Mouse (Mus musculus): ENCODE results near the gene Gdi1. TPM values are rescaled to one million over a fixed set of nuclear protein-coding genes. Genes with fewer than 3 reads are reported as not detected.

Gdi1 gene
- 218 and 219 TPM in 2 replicates for polyA plus RNA-seq (2015; fragmentation: Nextera tagmentation; extraction: Ambion mirVana)

DNA sequence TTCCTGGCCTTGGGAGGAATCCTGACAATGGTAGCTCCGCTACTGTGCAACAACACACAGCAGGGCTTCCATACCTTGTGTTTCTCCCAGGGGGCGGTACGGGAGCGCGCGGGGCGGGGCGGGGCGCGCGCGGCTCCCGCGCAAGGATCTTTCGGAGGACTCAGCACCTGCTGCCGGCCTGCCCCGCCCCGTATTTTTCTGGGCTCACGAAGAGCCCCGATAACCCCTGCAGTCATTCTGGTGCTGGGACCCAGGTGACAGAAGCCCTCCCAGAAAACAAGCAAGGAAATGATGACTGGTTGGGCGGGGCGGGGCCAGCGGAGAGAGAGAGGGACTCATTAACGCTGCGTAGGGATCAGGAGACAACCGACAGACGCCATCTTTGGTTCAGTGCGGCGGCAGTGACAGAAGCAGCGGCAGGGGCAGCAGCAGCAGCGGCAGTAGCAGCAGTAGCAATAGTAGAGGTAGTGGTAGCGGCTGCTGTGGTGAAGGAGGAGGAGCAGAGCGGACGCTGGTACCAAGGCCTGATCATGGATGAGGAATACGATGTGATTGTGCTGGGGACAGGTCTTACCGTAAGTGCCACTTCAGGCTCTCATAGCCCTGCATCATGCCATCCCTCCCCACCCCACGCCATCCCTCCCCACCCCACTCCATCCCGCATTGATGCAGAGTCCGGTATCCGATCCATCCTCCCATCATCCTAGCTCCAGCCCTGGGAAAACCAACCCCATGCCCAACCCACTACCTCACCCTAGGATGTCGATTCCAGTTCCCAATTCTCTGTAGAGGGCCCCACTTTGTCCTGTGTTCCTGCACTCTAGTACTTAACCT lies at the start of gene Gdi1:
Gene Gdi1, plus strand, starts transcription at position 132 of the 834 bp plus-strand sequence.
- Histone ChIP-seq H3K27me3 (ENCODE audit: control insufficient read depth, insufficient read depth, low read length) (no peaks in the 10 kb centered on the region), H3K9me3 (replicated peaks; ENCODE audit: control insufficient read depth, low read length) (no peaks in the 10 kb centered on the region), H3K36me3 (ENCODE audit: control insufficient read depth, insufficient read depth, low read length) (0 out of 2 replicates have a peak, but pooled peaks cover 2% of the 10 kb centered on the region), H3K4me3 (replicated peaks; ENCODE audit: low read length) (peak within 1 kb of the TSS; percentile 59), H3K9ac (ENCODE audit: low read length) (peak within 1 kb of the TSS; percentile 78), H3K4me1 (ENCODE audit: control insufficient read depth, insufficient read depth, low read length) (no peaks in the 10 kb centered on the region), H3K4me2 (ENCODE audit: low read depth, low read length) (peak within 1 kb of the TSS; percentile 62), H3K27ac (ENCODE audit: low read length) (peak within 1 kb of the TSS; percentile 86)
- ATAC-seq (ENCODE audit: insufficient read depth, low FRiP score) = peak; percentile 85
- WGBS = 13% methylated on average over 39 of the region's 41 CpGs

- no peak overlapping the region for H3K9ac ChIP-seq (ENCODE audit: low read length)
- no peaks in the 10 kb centered on the region for H3K27me3 ChIP-seq (ENCODE audit: control insufficient read depth, insufficient read depth, low read length)
- no peak for ATAC-seq (ENCODE audit: insufficient read depth, low FRiP score)
- no peak overlapping the region for H3K4me2 ChIP-seq (ENCODE audit: low read depth, low read length)
- H3K36me3 ChIP-seq (ENCODE audit: control insufficient read depth, insufficient read depth, low read length) = peaks cover 5% of the 10 kb centered on the region; the same call in 1 of the 2 replicates
- no peak overlapping the region for H3K4me3 ChIP-seq (replicated peaks; ENCODE audit: low read length)
- no peak overlapping the region for H3K27ac ChIP-seq (ENCODE audit: low read length)
- peaks cover 5% of the 10 kb centered on the region for H3K4me1 ChIP-seq (ENCODE audit: control insufficient read depth, insufficient read depth, low read length)
- no peaks in the 10 kb centered on the region for H3K9me3 ChIP-seq (replicated peaks; ENCODE audit: control insufficient read depth, low read length)
- WGBS = 80% methylated on average over 3 of the region's 3 CpGs
These were observed 47.1 kb upstream of the Gdi1 start for GRCm38 (mm10) chrX:74257746-74258145.

DNA sequence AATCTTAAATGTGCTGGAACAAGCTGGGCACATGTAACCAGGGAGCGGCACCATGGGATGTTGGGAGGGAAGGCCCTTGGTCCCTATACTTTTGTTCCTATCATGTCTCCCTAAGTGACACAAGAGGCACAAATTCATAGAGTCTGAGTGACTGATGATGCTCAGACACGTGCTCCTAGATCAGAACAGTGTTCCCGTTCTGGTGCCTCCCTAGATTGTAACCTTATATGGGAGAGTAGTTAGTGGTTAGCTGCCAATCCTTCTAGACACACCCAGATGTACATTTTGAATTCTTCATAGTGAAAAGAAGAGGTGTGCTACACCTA lies 35.1 kb upstream of the Gdi1 start:
- H3K9me3 ChIP-seq (replicated peaks; ENCODE audit: control insufficient read depth, low read length) = no peaks in the 10 kb centered on the region
- ATAC-seq (ENCODE audit: insufficient read depth, low FRiP score) = peak; percentile 57; the same call in 1 of the 2 replicates
- peak overlapping the region; percentile 50 for H3K4me3 ChIP-seq (replicated peaks; ENCODE audit: low read length)
- H3K27me3 ChIP-seq (ENCODE audit: control insufficient read depth, insufficient read depth, low read length) = no peaks in the 10 kb centered on the region
- H3K9ac ChIP-seq (ENCODE audit: low read length) = peak overlapping the region; percentile 70
- peak overlapping the region; percentile 57 for H3K4me2 ChIP-seq (ENCODE audit: low read depth, low read length)
- H3K4me1 ChIP-seq (ENCODE audit: control insufficient read depth, insufficient read depth, low read length) = no peaks in the 10 kb centered on the region
- no peaks in the 10 kb centered on the region for H3K36me3 ChIP-seq (ENCODE audit: control insufficient read depth, insufficient read depth, low read length)
- whole genome bisulfite sequencing = 16% methylated on average over 3 of the region's 3 CpGs
- peak overlapping the region; percentile 98 for H3K27ac ChIP-seq (ENCODE audit: low read length)

GRCm38 (mm10) chrX:74270062-74270901 lies 34.5 kb upstream of the Gdi1 start, which contains the start of gene Rpl10:
TSS of gene Rpl10 (plus strand) at chrX:74270812.
- 11% methylated on average over 42 of the region's 42 CpGs for WGBS

DNA sequence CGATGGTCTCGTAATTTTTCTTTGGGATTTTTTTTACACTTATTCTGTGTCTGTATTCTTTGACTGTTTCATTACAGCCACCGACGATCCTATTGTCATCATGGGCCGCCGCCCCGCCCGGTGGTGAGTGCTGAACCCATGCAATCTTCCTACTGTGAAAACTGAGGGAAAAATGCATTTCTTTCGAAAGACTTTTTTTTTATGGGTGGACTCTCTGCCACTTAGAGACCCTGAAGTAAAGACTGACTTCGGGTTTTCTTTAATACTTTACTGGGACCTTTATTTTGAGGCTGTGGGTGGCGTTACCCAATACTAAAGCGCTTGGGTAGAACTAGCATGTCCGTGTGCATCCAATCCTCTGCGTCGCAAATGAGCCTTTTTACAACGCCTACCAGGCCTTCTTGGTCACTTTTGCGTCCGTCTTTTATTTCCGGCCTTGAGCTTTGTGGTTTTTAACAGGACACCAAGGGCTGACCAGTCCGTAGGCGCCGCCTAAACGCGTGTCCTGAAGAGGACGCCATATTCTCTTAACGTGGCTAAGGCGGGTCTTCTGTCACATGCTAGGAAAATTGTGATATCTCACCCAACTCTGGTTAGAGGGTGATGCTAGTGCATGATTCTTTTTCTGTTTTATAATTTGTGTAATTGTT lies 33.8 kb upstream of the Gdi1 start:
- no peaks in the 10 kb centered on the region for H3K27me3 ChIP-seq (ENCODE audit: control insufficient read depth, insufficient read depth, low read length)
- H3K4me2 ChIP-seq (ENCODE audit: low read depth, low read length) = peak overlapping the region; percentile 55
- no peaks in the 10 kb centered on the region for H3K9me3 ChIP-seq (replicated peaks; ENCODE audit: control insufficient read depth, low read length)
- peak overlapping the region; percentile 52 for H3K27ac ChIP-seq (ENCODE audit: low read length)
- ATAC-seq (ENCODE audit: insufficient read depth, low FRiP score) = no peak
- H3K4me3 ChIP-seq (replicated peaks; ENCODE audit: low read length) = peak overlapping the region; percentile 50
- H3K9ac ChIP-seq (ENCODE audit: low read length) = peak overlapping the region; percentile 81
- WGBS = 20% methylated on average over 27 of the region's 27 CpGs
- no peaks in the 10 kb centered on the region for H3K36me3 ChIP-seq (ENCODE audit: control insufficient read depth, insufficient read depth, low read length)
- H3K4me1 ChIP-seq (ENCODE audit: control insufficient read depth, insufficient read depth, low read length) = no peaks in the 10 kb centered on the region

More at GRCm38 (mm10) chrX:74270062-74270901, 34.5 kb upstream of the Gdi1 start, which contains the start of gene Rpl10:
- Histone ChIP-seq H3K4me1 (ENCODE audit: control insufficient read depth, insufficient read depth, low read length) (no peaks in the 10 kb centered on the region), H3K4me2 (ENCODE audit: low read depth, low read length) (peak within 1 kb of the TSS; percentile 57), H3K27ac (ENCODE audit: low read length) (peak within 1 kb of the TSS; percentile 98), H3K4me3 (replicated peaks; ENCODE audit: low read length) (peak within 1 kb of the TSS; percentile 50), H3K36me3 (ENCODE audit: control insufficient read depth, insufficient read depth, low read length) (no peaks in the 10 kb centered on the region), H3K27me3 (ENCODE audit: control insufficient read depth, insufficient read depth, low read length) (no peaks in the 10 kb centered on the region), H3K9ac (ENCODE audit: low read length) (peak within 1 kb of the TSS; percentile 81), H3K9me3 (replicated peaks; ENCODE audit: control insufficient read depth, low read length) (no peaks in the 10 kb centered on the region)
- peak; percentile 93 for ATAC-seq (ENCODE audit: insufficient read depth, low FRiP score)

DNA sequence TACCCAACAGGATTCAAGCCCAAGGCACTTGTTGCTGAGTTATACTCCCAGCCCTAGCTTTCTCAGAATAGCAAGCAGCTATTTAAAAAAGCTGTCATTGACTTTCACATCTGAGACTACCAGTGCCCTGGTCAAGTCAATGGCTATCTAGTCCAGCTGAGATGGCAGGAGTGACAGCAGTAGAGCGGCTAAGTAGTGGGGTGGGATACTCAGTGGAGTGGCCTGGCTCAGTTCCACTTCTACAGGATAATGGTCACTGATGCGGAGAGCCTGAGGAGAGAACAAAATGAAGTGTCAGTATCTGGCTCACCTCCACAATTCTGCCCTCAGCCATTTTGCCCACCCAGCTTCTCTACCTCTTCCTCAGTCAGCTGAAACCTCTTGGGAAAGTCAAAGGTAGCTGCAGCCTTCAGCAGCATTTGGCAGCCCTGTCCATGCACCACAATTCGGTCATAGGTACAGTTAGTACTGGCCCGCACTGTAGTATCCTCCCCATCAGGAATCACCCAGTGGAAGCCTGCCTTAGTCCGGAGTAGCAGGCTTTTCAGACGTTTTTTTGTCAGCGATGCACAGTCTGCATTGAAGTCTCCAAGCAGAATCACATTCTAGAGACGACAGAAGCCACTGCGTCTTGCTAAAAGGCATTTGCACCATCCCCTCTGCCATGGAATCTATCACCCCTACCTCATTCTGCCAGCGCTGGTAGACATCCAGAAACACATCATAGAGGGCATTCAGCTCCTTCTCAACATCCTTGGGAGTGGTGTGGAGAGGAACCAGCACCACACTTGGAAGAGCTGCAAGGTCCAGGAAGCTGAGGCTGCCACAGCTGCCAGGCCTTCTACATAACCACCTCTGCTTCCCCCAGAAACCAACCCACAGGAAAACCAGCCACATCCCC lies 31.1 kb upstream of the Gdi1 start:
- no peak overlapping the region for H3K4me2 ChIP-seq (ENCODE audit: low read depth, low read length)
- WGBS = 34% methylated on average over 10 of the region's 10 CpGs
- no peaks in the 10 kb centered on the region for H3K36me3 ChIP-seq (ENCODE audit: control insufficient read depth, insufficient read depth, low read length)
- no peaks in the 10 kb centered on the region for H3K9me3 ChIP-seq (replicated peaks; ENCODE audit: control insufficient read depth, low read length)
- H3K9ac ChIP-seq (ENCODE audit: low read length) = no peak overlapping the region
- no peak overlapping the region for H3K4me3 ChIP-seq (replicated peaks; ENCODE audit: low read length)
- no peaks in the 10 kb centered on the region for H3K27me3 ChIP-seq (ENCODE audit: control insufficient read depth, insufficient read depth, low read length)
- no peak for ATAC-seq (ENCODE audit: insufficient read depth, low FRiP score)
- no peak overlapping the region; the same call in 1 of the 2 replicates for H3K27ac ChIP-seq (ENCODE audit: low read length)
- no peaks in the 10 kb centered on the region for H3K4me1 ChIP-seq (ENCODE audit: control insufficient read depth, insufficient read depth, low read length)

GRCm38 (mm10) chrX:74277916-74278315 lies 26.9 kb upstream of the Gdi1 start:
- Histone ChIP-seq H3K4me2 (ENCODE audit: low read depth, low read length) (no peak overlapping the region), H3K36me3 (ENCODE audit: control insufficient read depth, insufficient read depth, low read length) (no peaks in the 10 kb centered on the region), H3K27me3 (ENCODE audit: control insufficient read depth, insufficient read depth, low read length) (no peaks in the 10 kb centered on the region), H3K4me3 (replicated peaks; ENCODE audit: low read length) (no peak overlapping the region), H3K9me3 (replicated peaks; ENCODE audit: control insufficient read depth, low read length) (no peaks in the 10 kb centered on the region), H3K4me1 (ENCODE audit: control insufficient read depth, insufficient read depth, low read length) (no peaks in the 10 kb centered on the region), H3K9ac (ENCODE audit: low read length) (no peak overlapping the region), H3K27ac (ENCODE audit: low read length) (no peak overlapping the region)
- no peak for ATAC-seq (ENCODE audit: insufficient read depth, low FRiP score)
- WGBS = 73% methylated on average over 8 of the region's 8 CpGs
